Mouse (Mus musculus) urinary bladder, postnatal 36 days (tissue): Measurements from ENCODE around the gene Dhx37.
"Not testable (repeated sequence)": the region's sequence is repeated elsewhere in the genome, so short reads cannot be mapped to it uniquely, and the experiment has no call there.

ENCODE experiments used
- DNase-seq, 2 experiments: peaks; one replicate each; pipeline ENCODE4 v3.0.0; 2022; ENCODE audit warnings: low spot score in 2 of 2, mixed read lengths in 1 of 2

Gene Dhx37

GRCm38 (mm10) chr5:125407910-125408575 is 25.9 kb downstream of the Dhx37 start:
- no peak for DNase-seq

- no peak for DNase-seq
Measured at GRCm38 (mm10) chr5:125407020-125407830, 26.7 kb downstream of the Dhx37 start.

- DNase-seq = peak; percentile 74 to 81
Measured at GRCm38 (mm10) chr5:125406322-125407016, 27.5 kb downstream of the Dhx37 start.

GRCm38 (mm10) chr5:125405546-125406248 is 28.2 kb downstream of the Dhx37 start:
- DNase-seq = peak; percentile 88 to 91

- DNase-seq = peak in 1 of 2 experiments; percentile 43
Measured at GRCm38 (mm10) chr5:125404903-125405545, 28.9 kb downstream of the Dhx37 start.

GRCm38 (mm10) chr5:125404536-125404902 is 29.4 kb downstream of the Dhx37 start:
- no peak for DNase-seq

GRCm38 (mm10) chr5:125403481-125404465 is 30.1 kb downstream of the Dhx37 start:
- DNase-seq = peak in 1 of 2 experiments; percentile 48

- DNase-seq = no peak
Measured at GRCm38 (mm10) chr5:125402991-125403390, 30.9 kb downstream of the Dhx37 start.

GRCm38 (mm10) chr5:125402476-125402875 is 31.4 kb downstream of the Dhx37 start:
- no peak for DNase-seq

- no peak for DNase-seq
Measured at GRCm38 (mm10) chr5:125400903-125401302, 33.0 kb downstream of the Dhx37 start.

- DNase-seq = no peak
Measured at GRCm38 (mm10) chr5:125395008-125395407, 38.9 kb downstream of the Dhx37 start.

- peak; percentile 82 to 83 for DNase-seq
Measured at GRCm38 (mm10) chr5:125393622-125394603, 40.0 kb downstream of the Dhx37 start.

GRCm38 (mm10) chr5:125392977-125393621 is 40.8 kb downstream of the Dhx37 start:
- peak; percentile 97 to 98 for DNase-seq

GRCm38 (mm10) chr5:125392618-125392976 is 41.3 kb downstream of the Dhx37 start:
- no peak for DNase-seq

- DNase-seq = not testable (repeated sequence)
Measured at GRCm38 (mm10) chr5:125392176-125392575, 41.7 kb downstream of the Dhx37 start.

- peak in 1 of 2 experiments; percentile 76 for DNase-seq
Measured at GRCm38 (mm10) chr5:125391609-125392008, 42.3 kb downstream of the Dhx37 start.

GRCm38 (mm10) chr5:125390906-125391477 is 42.9 kb downstream of the Dhx37 start:
- DNase-seq = no peak
